Mouse (Mus musculus): Measurements from ENCODE around the gene Colgalt1. TPM values are rescaled to one million over a fixed set of nuclear protein-coding genes. Genes with fewer than 3 reads are reported as not detected.

Colgalt1 gene
- polyA plus RNA-seq, 2 experiments: 20.7 to 31.4 TPM

GRCm38 (mm10) chr8:71588762-71589161 lies 22.0 kb upstream of the Colgalt1 start:
- no peak overlapping the region for H3K4me3 ChIP-seq (ENCODE audit: insufficient read depth in 1 of 2, low read depth in 2 of 2, low read length in 2 of 2)
- TF ChIP-seq CTCF (IDR thresholded peaks at IDR 0.05; ENCODE audit: low read depth) (no peak), EP300 (IDR thresholded peaks at IDR 0.05; ENCODE audit: low read depth) (no peak)
- H3K9ac ChIP-seq (replicated peaks): no peak overlapping the region
- H3K27me3 ChIP-seq (ENCODE audit: control insufficient read depth, insufficient read depth, low read length): no peaks in the 10 kb centered on the region
- DNase-seq (ENCODE audit: low read depth in 3 of 3, low spot score in 3 of 3) (no peak), ATAC-seq (ENCODE audit: insufficient read depth) (no peak)
- 74% methylated on average over 3 of the region's 3 CpGs for WGBS (ENCODE audit: insufficient replicate concordance)
- no peak overlapping the region for H3K4me2 ChIP-seq (ENCODE audit: low read depth)
- H3K4me1 ChIP-seq (replicated peaks; ENCODE audit: control insufficient read depth in 2 of 2, insufficient read depth in 2 of 2, low read length in 1 of 2): peaks cover 9 to 19% of the 10 kb centered on the region in 2 experiments
- no peak overlapping the region for H3K27ac ChIP-seq
- H3K36me3 ChIP-seq (replicated peaks; ENCODE audit: control insufficient read depth, insufficient read depth, low read depth): no peaks in the 10 kb centered on the region
- H3K9me3 ChIP-seq (ENCODE audit: control insufficient read depth, low read length): no peaks in the 10 kb centered on the region

DNA sequence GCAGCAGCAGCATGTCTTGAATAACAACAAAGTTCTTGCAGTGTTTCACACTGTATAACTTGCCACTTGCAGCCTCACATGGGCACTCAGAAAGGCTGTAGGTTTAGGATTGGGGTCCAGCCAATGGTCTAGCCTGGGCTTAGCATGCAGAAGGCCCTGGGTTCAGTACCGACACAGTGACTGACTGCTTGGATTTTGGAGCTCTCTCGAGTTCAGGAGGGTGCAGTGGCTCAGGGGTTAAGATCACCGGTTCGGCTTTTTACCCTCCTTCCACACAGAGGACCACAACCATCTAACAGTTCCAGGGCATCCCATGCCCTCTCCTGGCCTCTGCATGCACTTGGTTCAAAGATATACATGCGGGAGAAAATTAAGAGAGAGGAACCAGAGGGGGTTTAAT lies 19.8 kb upstream of the Colgalt1 start:
- no peaks in the 10 kb centered on the region for H3K27me3 ChIP-seq (ENCODE audit: control insufficient read depth, insufficient read depth, low read length)
- peaks cover 9 to 19% of the 10 kb centered on the region in 2 experiments for H3K4me1 ChIP-seq (replicated peaks; ENCODE audit: control insufficient read depth in 2 of 2, insufficient read depth in 2 of 2, low read length in 1 of 2)
- WGBS (ENCODE audit: insufficient replicate concordance): 13% methylated on average over 5 of the region's 5 CpGs
- no peaks in the 10 kb centered on the region for H3K36me3 ChIP-seq (replicated peaks; ENCODE audit: control insufficient read depth, insufficient read depth, low read depth)
- ATAC-seq (ENCODE audit: insufficient read depth) (no peak), DNase-seq (ENCODE audit: low read depth in 3 of 3, low spot score in 3 of 3) (no peak)
- no peak for TF ChIP-seq CTCF (IDR thresholded peaks at IDR 0.05; ENCODE audit: low read depth)
- TF ChIP-seq EP300 (IDR thresholded peaks at IDR 0.05; ENCODE audit: low read depth): no peak
- H3K4me2 ChIP-seq (ENCODE audit: low read depth): peak overlapping the region; percentile 98
- peak overlapping the region; percentile 72 to 80 for H3K4me3 ChIP-seq (ENCODE audit: insufficient read depth in 1 of 2, low read depth in 2 of 2, low read length in 2 of 2)
- H3K9me3 ChIP-seq (ENCODE audit: control insufficient read depth, low read length): no peaks in the 10 kb centered on the region
- H3K9ac ChIP-seq (replicated peaks): peak overlapping the region; percentile 79
- H3K27ac ChIP-seq: peak overlapping the region; percentile 90

DNA sequence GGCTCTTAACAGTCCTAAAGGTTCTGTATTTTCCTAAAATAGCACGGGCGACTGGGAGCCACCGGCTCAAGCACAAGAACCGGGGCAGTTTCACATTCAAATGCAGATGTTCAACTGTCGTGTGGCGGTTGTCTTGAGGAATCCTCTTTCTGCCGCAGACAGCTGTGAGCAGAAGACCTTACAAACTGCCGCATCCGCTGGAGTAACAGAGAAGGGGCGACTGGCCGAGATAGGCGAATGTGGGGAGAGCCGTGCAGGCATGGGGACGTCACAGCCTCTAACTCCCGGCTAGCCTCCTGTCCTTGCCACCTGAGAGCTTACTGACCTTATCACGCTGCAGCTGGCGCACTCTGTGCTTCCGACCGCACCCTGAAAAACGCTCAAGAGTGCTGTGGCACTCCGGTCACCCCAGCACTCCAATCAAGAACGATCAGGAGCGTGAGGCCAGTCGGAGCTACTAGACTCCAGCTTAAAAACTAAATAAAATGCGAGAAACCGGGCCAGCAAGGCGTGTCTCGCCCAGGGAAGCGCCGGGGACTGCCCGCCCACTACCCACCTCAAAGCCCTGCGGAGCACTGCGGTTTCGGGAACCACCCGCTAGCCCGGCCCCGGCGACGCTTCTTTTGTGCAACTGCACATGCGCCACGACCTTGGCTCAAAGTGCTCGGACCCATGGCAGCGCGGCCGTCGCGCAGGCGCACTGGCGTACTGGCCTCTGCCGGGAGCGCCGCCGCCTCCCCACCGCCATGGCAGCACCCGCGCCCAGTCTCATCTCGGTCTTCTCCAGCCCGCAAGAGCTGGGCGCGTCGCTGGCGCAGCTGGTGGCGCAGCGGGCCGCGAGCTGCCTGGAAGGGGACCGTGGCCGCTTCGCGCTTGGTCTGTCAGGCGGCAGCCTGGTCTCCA lies 19.1 kb upstream of the Colgalt1 start, which contains the start of gene Pgls:
Gene Pgls (plus strand): TSS at position 706 of the 903 bp plus-strand sequence.
- WGBS (ENCODE audit: insufficient replicate concordance): under 1% methylated on average over 69 of the region's 71 CpGs
- Histone ChIP-seq H3K27ac (peak within 1 kb of the TSS; percentile 90), H3K36me3 (replicated peaks; ENCODE audit: control insufficient read depth, insufficient read depth, low read depth) (no peaks in the 10 kb centered on the region), H3K4me3 (ENCODE audit: insufficient read depth in 1 of 2, low read depth in 2 of 2, low read length in 2 of 2) (peak within 1 kb of the TSS; percentile 72 to 80), H3K4me2 (ENCODE audit: low read depth) (peak within 1 kb of the TSS; percentile 98), H3K27me3 (ENCODE audit: control insufficient read depth, insufficient read depth, low read length) (no peaks in the 10 kb centered on the region), H3K9ac (replicated peaks) (peak within 1 kb of the TSS; percentile 79), H3K4me1 (replicated peaks; ENCODE audit: control insufficient read depth in 2 of 2, insufficient read depth in 2 of 2, low read length in 1 of 2) (peaks cover 9 to 19% of the 10 kb centered on the region in 2 experiments), H3K9me3 (ENCODE audit: control insufficient read depth, low read length) (no peaks in the 10 kb centered on the region)
- DNase-seq (ENCODE audit: low read depth in 3 of 3, low spot score in 3 of 3): peak; percentile 83 to 84 (median 84)
- TF ChIP-seq CTCF (IDR thresholded peaks at IDR 0.05; ENCODE audit: low read depth): no peak; the same call in 1 of the 2 replicates
- TF ChIP-seq EP300 (IDR thresholded peaks at IDR 0.05; ENCODE audit: low read depth): peak; percentile 46; the same call in 1 of the 2 replicates
- peak; percentile 87 for ATAC-seq (ENCODE audit: insufficient read depth)

DNA sequence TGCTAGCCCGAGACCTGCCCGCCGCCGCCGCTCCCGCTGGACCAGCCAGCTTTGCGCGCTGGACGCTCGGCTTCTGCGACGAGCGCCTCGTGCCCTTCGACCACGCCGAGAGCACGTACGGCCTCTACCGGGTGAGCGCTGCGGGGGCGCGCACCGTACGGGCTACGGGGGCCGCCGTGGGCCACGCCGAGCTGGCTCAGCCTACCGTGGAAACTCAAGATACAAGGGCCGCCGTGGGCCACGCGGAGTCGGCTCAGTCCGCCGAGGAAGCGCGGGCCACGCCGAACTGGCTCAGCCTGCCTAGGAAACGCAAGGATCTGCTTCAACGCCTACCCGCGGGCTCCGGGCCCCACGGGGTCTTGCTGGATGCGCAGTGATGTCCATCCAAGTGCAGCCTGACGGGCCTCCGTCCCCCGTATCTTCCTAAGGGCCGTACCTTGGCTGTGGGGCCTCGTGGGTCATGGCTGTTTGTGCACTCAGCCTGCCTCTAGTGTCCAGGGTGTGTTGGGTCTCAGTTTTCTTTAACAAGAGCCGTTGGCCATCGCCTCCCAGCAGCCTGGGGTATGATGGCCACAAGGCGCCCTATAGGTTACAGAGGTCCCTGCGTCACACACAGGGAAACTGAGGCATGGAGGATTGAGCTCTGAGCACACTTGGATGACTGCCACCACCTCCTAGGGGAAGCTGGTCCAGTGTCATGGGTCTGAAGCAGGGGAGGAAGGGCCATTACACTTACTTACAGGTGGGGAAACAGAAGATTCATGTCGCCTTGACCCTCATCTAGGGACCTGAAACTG lies 18.2 kb upstream of the Colgalt1 start:
- no peaks in the 10 kb centered on the region for H3K27me3 ChIP-seq (ENCODE audit: control insufficient read depth, insufficient read depth, low read length)
- peak overlapping the region; percentile 98 for H3K4me2 ChIP-seq (ENCODE audit: low read depth)
- peak; percentile 50 for ATAC-seq (ENCODE audit: insufficient read depth)
- H3K4me3 ChIP-seq (ENCODE audit: insufficient read depth in 1 of 2, low read depth in 2 of 2, low read length in 2 of 2): peak overlapping the region; percentile 72 to 80
- WGBS (ENCODE audit: insufficient replicate concordance): 3% methylated on average over 60 of the region's 60 CpGs
- no peaks in the 10 kb centered on the region for H3K36me3 ChIP-seq (replicated peaks; ENCODE audit: control insufficient read depth, insufficient read depth, low read depth)
- no peak for TF ChIP-seq CTCF (IDR thresholded peaks at IDR 0.05; ENCODE audit: low read depth)
- H3K9me3 ChIP-seq (ENCODE audit: control insufficient read depth, low read length): no peaks in the 10 kb centered on the region
- peaks cover 9 to 19% of the 10 kb centered on the region in 2 experiments for H3K4me1 ChIP-seq (replicated peaks; ENCODE audit: control insufficient read depth in 2 of 2, insufficient read depth in 2 of 2, low read length in 1 of 2)
- DNase-seq (ENCODE audit: low read depth in 3 of 3, low spot score in 3 of 3): no peak
- peak overlapping the region; percentile 79 for H3K9ac ChIP-seq (replicated peaks)
- peak overlapping the region; percentile 90 for H3K27ac ChIP-seq
